Mouse (Mus musculus) embryonic fibroblast, embryonic 13.5 days (primary cell): ENCODE data around the gene Mllt3. TPM values are rescaled to one million over a fixed set of nuclear protein-coding genes. Genes with fewer than 3 reads are reported as not detected.
"Not testable (repeated sequence)": the region's sequence is repeated elsewhere in the genome, so short reads cannot be mapped to it uniquely, and the experiment has no call there.

Source experiments
- H3K27ac ChIP-seq: 2 replicates; pipeline ENCODE4 v1.5.1; 2012; ENCODE audit warnings: low read length, control low read depth, inconsistent platforms; ENCODE audit not compliant: insufficient read depth
- H3K4me1 ChIP-seq: 2 replicates; pipeline ENCODE4 v1.6.1; 2011; ENCODE audit warnings: low read length; ENCODE audit not compliant: control insufficient read depth, insufficient read depth
- H3K4me3 ChIP-seq: 2 replicates; pipeline ENCODE4 v1.5.1; 2011; ENCODE audit warnings: mild to moderate bottlenecking, control low read depth, low read length; ENCODE audit not compliant: insufficient read depth
- CTCF ChIP-seq: IDR thresholded peaks from 2 replicates; pipeline ENCODE4 v1.5.1; 2011; ENCODE audit warnings: mild to moderate bottlenecking, control low read depth, low read length, moderate library complexity, borderline replicate concordance; ENCODE audit not compliant: insufficient read depth
- POLR2A ChIP-seq: IDR thresholded peaks from 2 replicates; pipeline ENCODE4 v1.6.1; 2011; ENCODE audit warnings: low read depth, mild to moderate bottlenecking, control low read depth, low read length, moderate library complexity
- polyA plus RNA-seq: library from polyadenylated mRNA; stranded (reverse); fragments of >200 nt; gene quantifications from 2 replicates; pipeline ENCODE4 v1.2.4, GENCODE M21; 2011; ENCODE audit warnings: low read depth; ENCODE audit not compliant: missing spikeins, insufficient read length

Gene Mllt3
- polyA plus RNA-seq, 1 experiment, result 42.0 TPM

DNA sequence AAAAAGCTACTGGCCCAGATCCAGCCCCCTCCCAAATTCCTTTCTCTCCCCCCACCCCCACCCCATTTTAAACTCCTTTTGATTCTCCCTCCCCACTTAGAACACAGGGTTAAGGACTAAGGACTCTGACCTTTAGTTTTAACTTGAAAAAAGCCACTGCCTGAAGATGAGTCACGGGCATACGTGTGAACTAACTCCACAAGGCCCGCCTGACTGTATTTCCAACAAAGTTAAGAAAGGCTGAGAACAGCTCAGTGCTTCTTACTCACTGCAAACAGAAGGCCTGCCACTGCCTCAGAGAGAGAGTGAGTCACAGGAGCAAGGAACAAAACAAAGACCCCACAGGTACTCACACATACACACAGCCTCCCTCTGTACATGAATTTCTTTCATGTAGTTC, 48.6 kb downstream of the Mllt3 start:
- no peak for TF ChIP-seq POLR2A
- no peak for TF ChIP-seq CTCF

DNA sequence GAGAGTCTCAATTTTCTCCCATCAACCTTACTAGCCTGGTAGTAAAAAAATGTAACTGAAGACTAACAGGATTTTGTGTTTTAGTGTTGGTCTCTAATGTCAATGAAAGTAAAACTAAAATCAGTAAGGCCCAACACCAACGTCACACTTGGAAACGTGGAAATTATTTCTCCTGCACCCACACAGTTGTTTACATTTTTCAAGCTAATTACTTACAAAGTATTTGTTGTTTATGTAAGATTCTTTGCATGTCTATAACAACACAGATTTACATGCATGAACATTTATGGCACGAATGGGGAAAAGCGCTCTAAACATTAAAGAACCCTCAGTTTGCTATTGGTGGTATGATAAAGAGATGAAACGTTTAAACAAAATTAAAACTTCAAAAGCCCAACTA, 49.1 kb downstream of the Mllt3 start:
- no peak overlapping the region for H3K4me3 ChIP-seq
- peak overlapping the region; percentile 66 for H3K27ac ChIP-seq
- H3K4me1 ChIP-seq, result peaks cover 8% of the 10 kb centered on the region
- TF ChIP-seq POLR2A (no peak), CTCF (no peak)

More for the DNA sequence above, 48.6 kb downstream of the Mllt3 start:
- Histone ChIP-seq H3K4me1 (peaks cover 8% of the 10 kb centered on the region), H3K4me3 (no peak overlapping the region), H3K27ac (peak overlapping the region; percentile 58)

DNA sequence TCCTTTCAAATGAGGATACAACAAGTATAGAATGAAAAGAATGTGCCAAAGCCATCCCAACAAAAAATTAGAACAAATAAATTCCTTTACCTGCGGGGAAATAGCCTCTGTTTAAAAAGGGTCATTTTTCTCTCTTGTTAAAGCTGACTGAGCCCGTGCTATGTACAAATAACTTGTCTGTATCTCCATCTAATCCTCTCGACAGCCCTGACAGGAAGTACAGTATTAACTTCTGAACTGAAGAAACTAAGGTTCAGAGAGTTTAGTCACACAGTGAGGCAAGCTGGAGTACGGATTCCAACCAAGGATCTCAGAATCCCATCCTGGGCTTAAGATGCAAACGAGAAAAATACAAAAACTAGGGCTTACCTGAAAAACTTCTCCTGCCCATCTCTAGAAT, 50.6 kb downstream of the Mllt3 start:
- TF ChIP-seq POLR2A (no peak), CTCF (no peak)
- Histone ChIP-seq H3K27ac (no peak overlapping the region), H3K4me3 (no peak overlapping the region), H3K4me1 (peaks cover 8% of the 10 kb centered on the region)

DNA sequence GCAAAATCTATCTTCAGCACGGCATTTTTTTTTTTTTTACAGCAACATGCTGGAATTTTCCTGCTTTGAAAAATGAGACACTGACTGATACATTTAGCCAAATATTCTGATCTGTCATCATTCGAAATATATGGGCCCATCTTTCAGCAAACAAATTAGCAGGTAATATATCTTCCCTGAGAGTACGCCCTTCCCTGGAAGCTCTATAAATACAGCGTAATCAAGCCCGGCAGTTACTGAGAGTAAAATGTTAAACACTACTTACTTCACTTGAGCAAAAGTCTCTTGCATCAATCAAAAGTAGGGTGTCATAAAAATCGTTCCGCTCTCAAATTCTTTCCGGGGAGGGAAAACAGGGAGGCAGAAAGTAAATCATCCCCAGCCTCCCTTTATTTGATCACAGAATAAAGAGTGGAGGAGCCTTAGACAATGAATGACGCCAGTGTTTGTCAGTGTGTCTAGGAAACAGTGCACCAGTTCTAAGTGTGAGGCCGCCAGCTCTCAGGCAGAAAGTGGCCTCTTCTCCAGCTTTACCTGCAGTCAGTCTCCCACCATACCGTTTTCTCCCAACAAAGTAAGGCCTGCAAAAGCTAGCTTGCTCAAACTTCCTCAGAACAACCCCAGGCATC, 55.2 kb downstream of the Mllt3 start:
- TF ChIP-seq CTCF (no peak), POLR2A (no peak)
- Histone ChIP-seq H3K27ac (no peak overlapping the region), H3K4me3 (no peak overlapping the region), H3K4me1 (peaks cover 2% of the 10 kb centered on the region; the same call in 1 of the 2 replicates)

DNA sequence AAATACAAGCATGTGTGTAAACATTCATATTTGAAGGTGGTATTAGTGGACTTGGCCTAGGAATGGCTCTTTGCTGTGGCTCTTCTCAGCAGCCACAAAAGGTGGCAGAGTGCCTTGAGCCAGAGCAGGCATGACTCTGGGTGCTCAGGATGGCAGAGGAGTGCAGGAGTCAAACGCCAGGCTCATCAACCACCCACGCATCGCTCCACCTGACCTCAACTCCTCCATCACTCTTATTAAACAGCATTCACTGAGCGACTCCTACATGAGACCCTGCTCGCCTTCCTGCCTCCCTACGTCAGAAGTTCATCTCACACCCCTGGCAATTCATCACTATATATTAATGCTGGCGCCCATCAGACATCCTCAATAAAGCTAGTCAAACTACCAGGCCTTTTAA, 67.3 kb downstream of the Mllt3 start:
- TF ChIP-seq POLR2A (no peak), CTCF (no peak)

DNA sequence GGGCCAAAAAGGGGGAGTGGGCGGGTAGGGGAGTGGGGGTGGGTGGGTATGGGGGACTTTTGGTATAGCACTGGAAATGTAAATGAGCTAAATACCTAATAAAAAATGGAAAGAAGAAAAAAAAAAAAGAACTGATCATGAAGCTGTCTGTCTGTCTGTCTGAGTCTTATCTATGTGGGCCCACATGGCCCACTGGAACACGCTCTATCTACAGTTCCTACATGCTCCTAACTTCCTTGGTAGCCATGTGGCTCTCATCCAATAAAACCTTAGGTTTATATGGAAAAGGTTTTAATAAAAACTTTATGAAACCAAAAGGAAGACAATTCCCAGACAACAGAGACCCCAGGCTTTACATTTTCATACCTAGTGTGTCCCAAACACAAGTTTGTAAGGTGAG, 68.3 kb downstream of the Mllt3 start:
- H3K4me1 ChIP-seq, H3K4me3 ChIP-seq, H3K27ac ChIP-seq: not testable (repeated sequence)

More for the DNA sequence above, 67.3 kb downstream of the Mllt3 start:
- Histone ChIP-seq H3K4me3 (no peak overlapping the region), H3K4me1 (no peaks in the 10 kb centered on the region), H3K27ac (no peak overlapping the region)

DNA sequence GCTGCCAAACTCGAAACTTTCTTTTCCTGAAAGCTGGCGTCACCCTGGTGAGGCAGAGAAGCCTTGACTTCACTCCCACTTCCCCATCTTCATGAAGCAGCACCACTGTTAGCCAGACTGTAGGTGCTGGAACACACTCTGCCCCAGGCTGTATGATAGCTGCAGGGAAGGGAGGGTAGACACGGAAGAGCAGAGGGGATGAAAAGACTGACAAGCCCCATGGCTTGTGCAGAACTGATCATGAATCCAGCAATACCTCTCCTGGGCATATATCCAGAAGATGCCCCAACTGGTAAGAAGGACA, 69.4 kb downstream of the Mllt3 start:
- Histone ChIP-seq H3K4me1 (no peaks in the 10 kb centered on the region), H3K4me3 (no peak overlapping the region), H3K27ac (no peak overlapping the region)
- TF ChIP-seq POLR2A (no peak), CTCF (no peak)

DNA sequence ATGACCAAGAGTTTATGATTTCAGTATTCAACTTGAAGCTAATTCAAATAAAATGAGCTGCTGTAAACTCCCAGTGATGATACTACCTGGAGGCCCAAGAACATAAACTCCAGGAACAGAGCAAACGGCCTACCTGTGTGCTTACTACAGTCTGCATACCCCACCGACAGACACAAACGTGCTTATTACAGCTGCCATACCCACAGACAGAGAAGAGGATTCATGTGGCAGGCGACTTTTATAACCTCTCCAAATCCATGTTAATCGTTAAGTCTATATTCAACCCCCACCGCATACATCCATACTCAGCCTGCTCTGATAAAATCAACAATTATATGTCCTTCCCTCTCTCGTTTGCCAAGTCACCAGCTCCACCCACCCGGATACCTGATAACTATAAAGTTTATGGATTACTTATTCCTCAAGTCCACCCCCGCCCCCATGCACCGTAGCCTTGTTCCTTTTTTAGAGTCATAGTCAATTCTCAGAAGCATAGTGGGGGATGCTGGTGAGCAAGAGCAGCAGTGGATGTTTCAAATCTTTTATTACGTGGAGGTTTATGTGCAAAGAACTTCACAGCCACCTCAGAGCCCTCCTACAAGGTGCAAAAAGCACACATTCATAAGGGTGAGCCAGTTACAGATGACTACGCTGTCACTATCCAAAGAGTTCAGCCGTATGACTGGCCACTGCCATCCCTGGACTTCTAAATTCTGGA, 70.0 kb downstream of the Mllt3 start:
- H3K27ac ChIP-seq, result no peak overlapping the region
- TF ChIP-seq CTCF (no peak), POLR2A (no peak)
- H3K4me1 ChIP-seq, result no peaks in the 10 kb centered on the region
- H3K4me3 ChIP-seq, result no peak overlapping the region

DNA sequence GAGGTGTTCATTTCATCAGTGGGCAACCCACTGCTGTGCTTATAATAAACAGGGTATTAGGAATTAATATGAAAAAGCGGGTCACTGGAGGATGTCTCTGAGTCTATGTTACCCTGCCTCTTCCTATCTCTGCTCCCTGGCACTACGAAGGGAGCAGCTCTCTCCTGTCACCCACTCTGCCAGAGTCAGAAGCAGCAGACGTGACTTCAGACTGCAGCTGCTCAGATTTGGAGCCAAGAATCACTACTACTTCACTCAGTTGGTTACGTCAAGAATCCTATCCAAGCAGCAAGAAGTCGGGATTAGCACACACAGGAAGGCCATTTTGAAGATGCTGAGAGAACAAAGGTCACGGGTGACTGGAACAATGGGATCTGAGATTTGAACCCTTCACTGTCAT, 71.3 kb downstream of the Mllt3 start:
- TF ChIP-seq POLR2A, result no peak
- H3K27ac ChIP-seq, result no peak overlapping the region

DNA sequence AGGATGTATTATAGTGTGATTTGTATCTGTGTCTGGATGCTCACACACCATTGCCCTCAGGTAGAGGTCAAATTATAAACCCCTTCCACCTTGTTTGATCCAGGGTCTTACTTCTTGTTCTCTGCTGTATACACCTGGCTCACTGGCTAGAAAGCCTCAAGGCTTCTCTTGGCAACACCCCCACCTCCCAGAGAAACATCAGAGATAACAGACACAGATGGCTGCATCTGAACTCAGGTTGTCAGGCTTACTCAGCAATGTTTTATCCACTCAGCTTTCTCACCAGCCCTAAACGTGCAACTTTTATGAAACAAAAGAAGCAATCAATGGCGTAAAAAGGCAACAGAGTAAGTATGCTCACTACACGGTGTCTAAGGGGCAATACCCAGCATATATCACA, 75.3 kb downstream of the Mllt3 start:
- no peak for TF ChIP-seq POLR2A
- no peak for TF ChIP-seq CTCF
- H3K4me3 ChIP-seq, result no peak overlapping the region
- H3K27ac ChIP-seq, result no peak overlapping the region
- no peaks in the 10 kb centered on the region for H3K4me1 ChIP-seq

More for the DNA sequence above, 71.3 kb downstream of the Mllt3 start:
- H3K4me1 ChIP-seq, result no peaks in the 10 kb centered on the region
- H3K4me3 ChIP-seq, result no peak overlapping the region

DNA sequence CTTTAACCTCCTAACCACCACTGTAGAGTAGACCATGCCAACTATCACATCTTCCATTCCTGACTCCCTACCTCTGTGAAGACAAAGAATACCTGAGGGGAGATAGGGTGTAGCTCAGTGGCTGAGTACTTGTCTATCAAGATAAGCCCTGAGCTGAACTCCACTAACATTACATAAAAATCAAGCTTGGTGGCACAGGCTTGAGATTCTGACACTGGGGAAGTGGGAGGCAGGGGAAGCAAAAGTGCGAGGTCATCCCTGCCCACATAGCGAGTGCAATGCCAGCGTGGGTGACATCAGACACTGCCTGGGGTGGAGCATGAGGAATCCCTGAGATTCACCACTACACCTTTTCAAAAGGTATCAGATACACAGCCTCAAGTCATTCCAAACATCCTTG, 76.0 kb downstream of the Mllt3 start:
- H3K27ac ChIP-seq, result no peak overlapping the region

More for the DNA sequence above, 76.0 kb downstream of the Mllt3 start:
- TF ChIP-seq CTCF, result no peak
- TF ChIP-seq POLR2A, result no peak
- H3K4me3 ChIP-seq, result no peak overlapping the region
- H3K4me1 ChIP-seq, result no peaks in the 10 kb centered on the region
